In the genomic region with DNA sequence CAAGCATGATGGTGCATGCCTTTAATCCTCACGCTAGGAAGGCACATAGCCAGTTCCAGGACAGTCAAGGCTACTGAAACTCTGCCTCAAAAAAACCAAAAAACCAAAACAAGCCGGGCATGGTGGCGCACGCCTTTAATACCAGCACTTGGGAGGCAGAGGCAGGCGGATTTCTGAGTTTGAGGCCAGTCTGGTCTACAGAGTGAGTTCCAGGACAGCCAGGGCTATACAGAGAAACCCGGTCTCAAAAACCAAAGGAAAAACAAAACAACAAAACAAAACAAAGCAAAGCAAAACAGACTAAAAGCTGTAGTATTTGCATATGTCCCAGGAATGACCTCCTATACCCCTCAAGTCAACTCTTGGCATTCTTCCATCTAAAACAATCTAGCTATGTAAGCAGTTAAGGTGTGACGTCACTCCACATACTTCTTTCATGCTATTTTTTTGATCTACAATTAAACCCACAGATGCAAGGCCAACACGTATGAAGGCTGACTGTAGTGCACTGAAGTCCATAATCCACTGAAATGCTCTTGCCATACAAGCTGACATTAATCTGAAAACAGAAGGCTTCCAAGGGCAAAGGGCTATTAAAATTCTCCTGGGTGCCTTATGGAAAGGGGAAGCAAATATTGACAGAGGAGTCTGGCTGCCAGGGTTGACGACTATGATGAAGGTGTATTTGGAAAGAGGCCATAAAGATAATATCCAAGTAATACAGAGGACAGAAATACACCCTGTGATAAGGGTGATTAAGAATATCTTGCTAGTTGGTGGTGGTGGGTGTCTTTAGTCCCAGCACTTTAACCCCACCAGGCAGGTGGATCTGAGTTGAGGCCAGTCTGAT, we compare ENCODE assay signal across 7 mouse cellular contexts. TPM values are rescaled to one million over a fixed set of nuclear protein-coding genes. Genes with fewer than 3 reads are reported as not detected.
DNase-seq lines count a peak whose midpoint lies in the region; ATAC-seq and TF ChIP-seq lines count a peak whose summit lies in the region.

No protein-coding gene starts in this region.

- DNase-seq in lung, adult 2 months: no peak
- no peak for DNase-seq in lung, postnatal 25 days (ENCODE audit: low spot score)
- no peak for DNase-seq in gastrocnemius, postnatal 36 days
- no peak for DNase-seq in cerebellum, postnatal 25 days

- WGBS in lung, adult 2 months: 57% methylated on average over 9 of the region's 9 CpGs
- 75% methylated on average over 9 of the region's 9 CpGs for WGBS in embryonic facial prominence, embryonic 15.5 days
- WGBS in limb, embryonic 12.5 days: 85% methylated on average over 9 of the region's 9 CpGs
- 74% methylated on average over 9 of the region's 9 CpGs for WGBS in stomach, embryonic 14.5 days

- H3K9me3 ChIP-seq in embryonic facial prominence, embryonic 15.5 days (replicated peaks): no peaks in the 10 kb centered on the region
- H3K9me3 ChIP-seq in limb, embryonic 12.5 days: no peaks in the 10 kb centered on the region
- H3K9me3 ChIP-seq in stomach, embryonic 14.5 days (ENCODE audit: control insufficient read depth, low read depth, low read length): no peaks in the 10 kb centered on the region

- no peaks in the 10 kb centered on the region for H3K36me3 ChIP-seq in embryonic facial prominence, embryonic 15.5 days
- peaks cover 4% of the 10 kb centered on the region; the same call in 1 of the 2 replicates for H3K36me3 ChIP-seq in limb, embryonic 12.5 days
- no peaks in the 10 kb centered on the region for H3K36me3 ChIP-seq in stomach, embryonic 14.5 days (ENCODE audit: control insufficient read depth, insufficient read depth, low read length)

- no peak overlapping the region for H3K9ac ChIP-seq in embryonic facial prominence, embryonic 15.5 days
- no peak overlapping the region for H3K9ac ChIP-seq in limb, embryonic 12.5 days (replicated peaks)
- H3K9ac ChIP-seq in stomach, embryonic 14.5 days (replicated peaks; ENCODE audit: low read depth, low read length): peak overlapping the region; percentile 76

- H3K27me3 ChIP-seq in embryonic facial prominence, embryonic 15.5 days: no peaks in the 10 kb centered on the region
- H3K27me3 ChIP-seq in limb, embryonic 12.5 days: no peaks in the 10 kb centered on the region
- H3K27me3 ChIP-seq in stomach, embryonic 14.5 days (ENCODE audit: control insufficient read depth, insufficient read depth, low read length): no peaks in the 10 kb centered on the region

- peak overlapping the region; percentile 70 for H3K4me3 ChIP-seq in lung, adult 2 months (replicated peaks; ENCODE audit: extremely low read depth, low read depth, low read length)
- H3K4me3 ChIP-seq in embryonic facial prominence, embryonic 15.5 days (replicated peaks): peak overlapping the region; percentile 91
- peak overlapping the region; percentile 82 for H3K4me3 ChIP-seq in limb, embryonic 12.5 days (replicated peaks)
- peak overlapping the region; percentile 92 for H3K4me3 ChIP-seq in stomach, embryonic 14.5 days (ENCODE audit: low read depth, low read length)

- H3K27ac ChIP-seq in embryonic facial prominence, embryonic 15.5 days (replicated peaks): no peak overlapping the region
- H3K27ac ChIP-seq in limb, embryonic 12.5 days: no peak overlapping the region
- no peak overlapping the region for H3K27ac ChIP-seq in stomach, embryonic 14.5 days (ENCODE audit: low read length)

- H3K4me1 ChIP-seq in lung, adult 2 months (ENCODE audit: control insufficient read depth, insufficient read depth, low read length): peaks cover 9% of the 10 kb centered on the region
- peaks cover 31% of the 10 kb centered on the region for H3K4me1 ChIP-seq in embryonic facial prominence, embryonic 15.5 days
- peaks cover 16% of the 10 kb centered on the region for H3K4me1 ChIP-seq in limb, embryonic 12.5 days (replicated peaks)
- peaks cover 17% of the 10 kb centered on the region for H3K4me1 ChIP-seq in stomach, embryonic 14.5 days (ENCODE audit: control insufficient read depth, insufficient read depth, low read length)

- no peak for ATAC-seq in embryonic facial prominence, embryonic 15.5 days (ENCODE audit: insufficient number of reproducible peaks, low FRiP score, low TSS enrichment, low read depth)
- ATAC-seq in limb, embryonic 12.5 days (ENCODE audit: insufficient number of reproducible peaks, insufficient read depth, low FRiP score, low TSS enrichment, low read depth): no peak
- peak; percentile 35; the same call in 1 of the 2 replicates for ATAC-seq in stomach, embryonic 14.5 days (ENCODE audit: insufficient number of reproducible peaks, insufficient read depth, low FRiP score, low read depth)

- H3K4me2 ChIP-seq in embryonic facial prominence, embryonic 15.5 days (replicated peaks): peak overlapping the region; percentile 80
- peak overlapping the region; percentile 59 for H3K4me2 ChIP-seq in limb, embryonic 12.5 days
- H3K4me2 ChIP-seq in stomach, embryonic 14.5 days (replicated peaks; ENCODE audit: low read depth, low read length): peak overlapping the region; percentile 68

- no peak for TF ChIP-seq CTCF in lung, adult 2 months (IDR thresholded peaks at IDR 0.05; ENCODE audit: insufficient read depth, low read length)

- intact Hi-C loops in gastrocnemius, postnatal 36 days (cut with DNase I): no loop called here

- no peak for TF ChIP-seq POLR2A in lung, adult 2 months (IDR thresholded peaks at IDR 0.05; ENCODE audit: borderline replicate concordance, extremely low read depth, low read depth, low read length)

RNA-seq across cellular contexts. Expression of gene Gde1, which starts 1.4 kb away (rescaled TPM):
- polyA plus RNA-seq in lung, adult 2 months (2012; rRNA removed): 307 and 574 TPM in 2 replicates
- polyA plus RNA-seq in embryonic facial prominence, embryonic 15.5 days (2015; fragmentation: Nextera tagmentation; extraction: Ambion mirVana): 82.5 and 87.9 TPM in 2 replicates
- polyA plus RNA-seq in limb, embryonic 12.5 days (2016; fragmentation: Nextera tagmentation; extraction: Ambion mirVana): 67.7 and 72.7 TPM in 2 replicates
- polyA plus RNA-seq in stomach, embryonic 14.5 days (2014; fragmentation: Nextera tagmentation; extraction: Ambion mirVana): 104 and 117 TPM in 2 replicates
- 10 to 100 TPM; 33.4 to 35.8 TPM for total RNA-seq in gastrocnemius, postnatal 36 days (2021)

RNA-seq across cellular contexts. Expression of gene Ccp110, which starts 8.1 kb away (rescaled TPM):
- polyA plus RNA-seq in lung, adult 2 months (2012; rRNA removed): 4.9 and 6.8 TPM in 2 replicates
- 21.7 and 26.3 TPM in 2 replicates for polyA plus RNA-seq in embryonic facial prominence, embryonic 15.5 days (2015; fragmentation: Nextera tagmentation; extraction: Ambion mirVana)
- polyA plus RNA-seq in limb, embryonic 12.5 days (2016; fragmentation: Nextera tagmentation; extraction: Ambion mirVana): 31.8 and 33.2 TPM in 2 replicates
- polyA plus RNA-seq in stomach, embryonic 14.5 days (2014; fragmentation: Nextera tagmentation; extraction: Ambion mirVana): 11.0 and 12.2 TPM in 2 replicates
- 1 to 10 TPM; 1.9 to 2.3 TPM for total RNA-seq in gastrocnemius, postnatal 36 days (2021)

RNA-seq across cellular contexts. Expression of gene Vps35l, which starts 35.8 kb away (rescaled TPM):
- polyA plus RNA-seq in lung, adult 2 months (2012; rRNA removed): 40.1 and 41.7 TPM in 2 replicates
- polyA plus RNA-seq in embryonic facial prominence, embryonic 15.5 days (2015; fragmentation: Nextera tagmentation; extraction: Ambion mirVana): 63.0 and 67.6 TPM in 2 replicates
- polyA plus RNA-seq in limb, embryonic 12.5 days (2016; fragmentation: Nextera tagmentation; extraction: Ambion mirVana): 69.8 and 73.7 TPM in 2 replicates
- 68.1 and 68.3 TPM in 2 replicates for polyA plus RNA-seq in stomach, embryonic 14.5 days (2014; fragmentation: Nextera tagmentation; extraction: Ambion mirVana)
- total RNA-seq in gastrocnemius, postnatal 36 days (2021): 10 to 100 TPM; 17.7 to 20.2 TPM
